Mouse (Mus musculus): ENCODE measurements at regions not wholly inside any gene's neighbourhood (a gene's known extent, or its start where the extent isn't known, plus 50 kb on each side); places are given as distances from the start of the nearest gene placed in this dataset.

DNA sequence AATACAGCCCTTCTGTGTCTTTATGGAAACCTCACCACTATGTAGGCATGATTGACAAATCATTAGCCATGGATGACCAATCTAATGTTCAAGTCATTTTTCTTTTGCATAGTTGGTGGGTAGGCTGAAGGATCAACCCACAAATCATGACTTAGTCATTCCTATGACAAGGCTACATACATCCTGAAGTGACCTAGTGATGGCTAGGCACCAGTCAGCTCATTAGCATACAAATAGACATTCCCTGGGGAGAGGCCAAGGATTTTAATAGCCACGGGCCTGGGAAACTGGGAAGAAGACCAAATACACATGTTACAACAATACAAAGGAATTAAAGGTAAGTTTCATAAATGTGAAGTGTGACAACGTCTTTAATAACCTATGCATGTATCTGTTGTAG lies 231.1 kb upstream of the Arglu1 start:
- peak; percentile 3 for DNase-seq (ENCODE audit: low read depth, low spot score)

DNA sequence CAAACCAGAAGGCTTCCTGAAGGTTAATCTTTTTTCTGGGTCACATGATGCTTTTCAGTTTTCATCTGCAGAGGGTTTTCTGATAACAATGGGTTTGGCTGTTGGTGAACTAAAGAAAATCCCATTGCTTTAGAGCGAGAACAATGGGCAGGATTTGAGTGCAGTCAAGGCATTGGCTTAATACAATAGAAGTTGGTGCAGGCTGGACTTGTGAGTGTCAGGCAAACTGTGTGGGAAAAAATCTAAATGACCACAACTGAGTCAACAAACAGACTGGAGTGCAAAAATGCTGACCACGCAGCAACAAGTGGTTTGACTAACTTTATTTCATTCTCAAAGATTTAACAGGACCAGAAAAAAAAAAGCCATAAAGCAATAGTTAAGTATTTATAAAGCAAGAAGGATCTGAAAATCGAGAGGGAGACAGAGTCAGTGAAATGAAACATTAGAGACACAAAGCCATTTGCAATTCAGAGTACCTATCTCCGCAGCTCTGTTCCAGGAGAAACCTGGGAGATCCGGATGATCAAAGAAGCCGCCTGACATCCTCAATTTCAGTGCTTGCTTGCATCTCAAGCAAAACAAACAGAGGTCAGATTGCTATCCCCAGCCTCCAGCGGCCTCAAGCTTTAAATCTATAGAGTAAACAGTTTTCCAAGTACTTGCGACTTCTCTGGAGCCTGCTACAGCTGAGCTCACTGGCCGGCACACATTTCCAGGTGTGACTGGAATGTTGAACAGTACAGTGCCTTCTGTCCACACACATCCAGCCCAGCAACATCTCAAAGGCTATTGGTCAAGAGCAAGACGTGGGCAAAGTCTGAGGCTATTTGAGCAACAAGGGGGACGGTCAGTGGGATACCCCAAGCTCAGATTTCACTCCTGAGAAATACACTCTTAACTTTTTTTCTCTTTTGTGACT lies 229.5 kb upstream of the Arglu1 start:
- DNase-seq (ENCODE audit: low read depth, low spot score) = peak; percentile 7

DNA sequence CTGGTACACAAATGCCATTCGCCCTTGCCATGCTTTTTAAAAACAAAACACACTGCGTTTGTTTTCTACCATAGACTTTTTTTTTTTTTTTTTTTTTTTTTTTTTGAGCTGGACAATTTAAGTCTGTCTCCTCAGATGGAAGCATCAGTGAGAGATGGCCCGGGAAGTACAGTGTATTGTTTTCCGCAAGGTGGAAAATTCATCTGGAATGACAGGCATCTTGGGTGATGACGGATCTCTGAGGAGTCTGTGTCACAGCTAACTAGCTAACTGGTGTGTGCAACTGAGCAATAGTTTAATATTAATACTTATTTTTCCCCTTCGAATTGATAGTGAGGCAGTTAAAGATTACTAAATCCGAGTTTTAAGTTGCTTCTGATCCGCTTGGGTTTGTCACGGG lies 228.7 kb upstream of the Arglu1 start:
- no peak for DNase-seq (ENCODE audit: low read depth, low spot score)

DNA sequence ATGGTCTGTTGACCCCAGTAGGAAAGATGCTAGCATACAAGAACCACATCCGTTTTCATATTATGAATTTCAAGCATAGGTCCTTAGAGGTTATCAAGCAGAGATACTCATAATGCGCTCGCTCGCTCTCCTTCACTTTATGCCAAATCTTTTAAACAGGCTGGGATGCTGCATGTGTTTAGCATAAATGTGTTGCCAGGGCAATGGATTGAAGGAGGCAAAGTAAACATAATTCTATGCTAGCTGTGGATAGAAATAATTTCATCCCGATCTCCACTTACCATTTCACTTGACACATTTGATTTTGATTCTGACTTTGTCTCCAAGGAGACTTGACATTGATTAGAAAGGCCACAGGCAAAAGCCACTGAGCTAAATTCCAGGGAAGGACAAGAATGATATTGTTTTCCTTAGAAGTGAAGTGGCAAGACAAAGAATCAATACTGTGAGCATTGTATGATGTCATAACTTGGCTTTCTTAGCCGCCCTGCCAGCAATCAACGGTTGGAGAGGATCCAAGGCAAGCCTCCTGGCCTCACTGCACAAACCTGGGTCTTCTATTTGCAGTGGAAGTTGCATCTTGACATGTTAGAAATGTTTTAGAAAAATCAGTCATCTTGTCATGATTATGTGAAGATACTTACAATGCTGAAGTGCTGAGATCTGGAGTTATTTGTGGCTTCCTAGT lies 217.3 kb upstream of the Arglu1 start:
- no peak for DNase-seq (ENCODE audit: low read depth, low spot score)

DNA sequence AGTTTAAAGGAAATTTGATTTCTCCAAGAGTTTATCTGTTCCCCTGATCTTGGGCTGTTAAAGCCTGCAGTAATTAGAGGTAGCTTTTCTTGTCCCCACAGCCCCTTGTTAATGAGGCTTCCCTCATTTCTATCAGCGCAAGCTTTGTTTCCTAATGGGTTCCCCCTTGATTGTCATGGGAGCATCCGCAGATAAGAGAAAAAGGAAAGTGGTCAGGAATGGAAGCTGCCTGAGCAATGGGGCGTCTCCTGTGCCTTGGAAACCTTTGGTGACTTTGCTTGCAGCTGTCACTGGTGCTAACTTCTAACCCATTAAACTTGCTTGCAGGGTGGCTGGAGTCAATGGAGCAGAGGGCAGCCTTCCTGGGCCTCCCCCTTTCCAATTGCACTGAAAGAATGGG lies 202.7 kb upstream of the Arglu1 start:
- no peak for DNase-seq (ENCODE audit: low read depth, low spot score)

DNA sequence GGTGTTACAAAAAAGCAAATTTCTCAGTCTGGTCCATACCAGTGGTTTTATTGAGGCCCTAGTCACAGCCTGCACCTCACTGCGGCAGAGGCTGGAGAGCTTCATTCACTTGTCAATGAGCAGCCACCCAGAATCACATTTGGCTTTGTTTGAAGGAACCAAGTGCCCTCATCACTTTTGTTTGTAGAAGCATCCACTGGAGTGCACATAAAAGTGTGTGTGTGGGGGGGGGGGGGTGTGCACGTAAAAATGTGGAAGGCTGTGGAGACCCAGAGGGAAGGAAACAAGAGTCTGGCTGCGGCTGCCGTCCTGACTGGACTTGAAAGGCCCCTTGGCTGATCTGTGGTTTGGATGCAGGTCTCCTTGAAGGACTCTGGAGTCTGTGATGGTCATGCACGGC lies 187.0 kb upstream of the Arglu1 start:
- DNase-seq (ENCODE audit: low read depth, low spot score) = no peak

DNA sequence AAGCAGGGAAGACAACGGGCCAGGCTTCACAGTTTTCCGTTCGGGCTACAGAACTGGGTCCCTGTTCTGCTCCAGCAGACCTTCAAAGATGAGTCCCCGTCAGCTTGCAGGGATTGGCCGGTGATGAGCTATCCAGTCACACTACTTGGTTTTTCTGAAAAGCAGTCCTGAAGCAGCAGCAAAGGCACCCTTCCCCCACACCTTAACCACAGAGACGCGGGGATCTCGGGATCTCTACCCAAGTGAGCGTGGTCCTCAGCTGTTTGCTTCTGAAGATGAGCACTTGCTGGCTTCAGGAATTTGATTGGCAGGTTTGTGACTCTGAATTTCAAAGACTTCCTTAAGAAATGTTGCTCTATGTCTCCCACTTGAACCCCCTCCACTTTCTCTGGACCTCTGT lies 186.6 kb upstream of the Arglu1 start:
- no peak for DNase-seq (ENCODE audit: low read depth, low spot score)

DNA sequence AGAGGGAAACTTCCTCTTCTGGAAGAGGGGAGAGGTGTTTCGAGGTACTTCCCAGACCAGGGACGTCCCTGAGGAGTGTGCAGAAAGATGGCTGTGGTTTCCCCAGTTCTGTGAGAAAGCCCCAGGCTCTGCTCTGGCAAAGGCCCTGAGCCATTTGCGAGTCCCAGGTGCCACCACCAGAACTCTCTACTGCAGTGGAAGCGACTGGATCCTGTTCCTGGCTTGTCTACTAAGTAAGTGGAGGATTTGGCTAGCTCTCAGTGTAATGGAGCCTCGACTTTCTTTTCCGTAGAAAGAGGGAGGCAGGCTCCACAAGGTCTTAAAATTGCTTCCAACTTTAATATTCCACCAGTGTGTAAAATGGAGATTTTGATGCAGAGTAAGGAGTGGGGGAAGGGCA lies 186.1 kb upstream of the Arglu1 start:
- DNase-seq (ENCODE audit: low read depth, low spot score) = no peak

DNA sequence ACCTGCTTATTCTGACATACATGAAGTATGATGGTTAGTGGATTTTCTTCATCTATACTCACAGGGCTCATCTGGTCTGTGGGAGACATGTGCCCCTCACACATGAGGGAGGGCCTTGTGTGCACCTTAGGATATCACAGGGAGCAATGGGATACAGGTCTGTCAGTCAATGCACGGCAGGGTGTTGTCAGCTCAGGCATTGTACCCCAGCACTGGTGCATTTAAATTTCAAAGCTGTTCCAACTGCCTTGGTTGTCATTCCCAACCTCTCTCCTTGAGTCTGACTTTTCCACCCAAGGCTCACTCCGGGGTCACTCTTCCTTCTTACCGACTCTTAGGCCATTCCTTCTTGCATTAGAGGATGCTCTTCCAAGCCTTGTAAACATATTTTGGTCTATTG lies 181.6 kb upstream of the Arglu1 start:
- DNase-seq (ENCODE audit: low read depth, low spot score) = no peak

DNA sequence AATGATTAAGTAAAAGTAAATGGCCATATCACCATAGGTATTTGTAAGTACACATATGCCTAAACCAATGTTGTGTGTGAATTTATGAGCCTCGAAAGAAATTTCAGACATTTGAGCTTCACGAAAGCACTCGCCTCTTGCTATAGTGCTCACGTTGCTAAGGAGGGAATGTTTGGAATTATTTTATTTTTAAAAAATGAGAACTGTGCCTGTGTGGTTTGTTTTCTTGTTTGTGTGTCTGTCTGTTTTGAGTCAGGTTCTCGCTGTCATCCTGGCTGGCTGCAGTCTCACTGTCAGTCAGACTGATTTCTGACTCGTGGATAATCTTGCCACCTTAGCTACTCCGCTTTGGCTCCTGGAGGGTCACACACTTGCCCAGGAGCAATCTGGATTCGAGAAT lies 180.7 kb upstream of the Arglu1 start:
- DNase-seq (ENCODE audit: low read depth, low spot score) = no peak

DNA sequence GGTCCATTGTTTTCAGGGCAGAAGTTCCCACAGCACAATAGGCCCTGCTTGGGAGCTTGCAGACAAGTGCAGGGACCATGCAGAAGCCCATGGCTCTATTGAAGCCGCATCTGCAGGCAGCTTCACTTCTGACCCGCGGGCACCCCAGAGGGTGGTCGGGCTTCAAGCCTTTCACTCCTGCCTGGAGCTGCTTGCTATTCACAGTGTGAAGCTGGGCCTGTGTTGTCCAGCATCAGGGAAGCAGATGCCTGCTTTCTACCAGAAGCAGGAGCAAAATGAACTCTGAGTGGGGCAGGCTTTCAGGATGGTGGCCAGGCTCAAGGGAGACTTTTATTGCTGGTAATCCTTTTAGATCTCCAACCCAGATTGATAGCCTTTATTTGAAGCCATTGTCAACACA lies 180.2 kb upstream of the Arglu1 start:
- no peak for DNase-seq (ENCODE audit: low read depth, low spot score)

DNA sequence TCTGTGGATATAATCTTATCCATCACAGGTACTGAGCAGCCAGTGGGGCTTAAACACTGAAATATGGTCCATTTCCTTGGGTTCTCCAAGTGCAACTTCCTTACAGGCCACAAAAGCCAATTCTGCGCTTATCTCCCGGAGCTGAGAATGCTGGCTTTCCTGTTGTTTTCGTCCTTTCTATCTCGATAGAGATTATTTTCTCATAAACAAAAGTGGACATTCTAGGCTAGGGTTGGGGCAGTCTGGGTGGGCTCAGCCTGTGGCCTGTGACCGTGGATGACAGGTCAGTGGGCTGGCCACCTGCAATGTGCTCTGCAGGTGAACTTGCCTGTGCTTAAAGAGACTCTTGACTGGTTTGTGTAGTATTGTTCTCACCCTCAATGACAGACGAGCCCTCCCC lies 179.0 kb upstream of the Arglu1 start:
- no peak for DNase-seq (ENCODE audit: low read depth, low spot score)

DNA sequence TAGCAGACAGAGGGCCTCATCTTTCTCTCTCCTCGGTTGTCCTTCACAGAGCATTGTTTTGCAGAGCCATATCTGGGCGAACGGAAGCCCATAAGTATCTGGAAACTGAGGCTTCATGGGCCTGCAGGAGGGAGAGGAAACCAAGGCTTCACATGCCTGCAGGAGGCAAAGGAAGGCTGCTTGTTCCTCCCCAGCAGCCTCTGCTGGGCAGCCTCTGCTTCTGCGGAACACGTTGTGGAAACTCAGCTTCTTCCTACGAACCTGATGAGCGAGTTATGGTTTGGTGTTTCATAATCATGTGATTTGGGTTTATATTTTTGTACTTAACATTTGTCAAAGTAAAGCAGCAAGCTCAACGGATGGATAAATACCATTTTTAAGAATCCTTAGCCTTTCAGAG lies 177.6 kb upstream of the Arglu1 start:
- DNase-seq (ENCODE audit: low read depth, low spot score) = no peak

DNA sequence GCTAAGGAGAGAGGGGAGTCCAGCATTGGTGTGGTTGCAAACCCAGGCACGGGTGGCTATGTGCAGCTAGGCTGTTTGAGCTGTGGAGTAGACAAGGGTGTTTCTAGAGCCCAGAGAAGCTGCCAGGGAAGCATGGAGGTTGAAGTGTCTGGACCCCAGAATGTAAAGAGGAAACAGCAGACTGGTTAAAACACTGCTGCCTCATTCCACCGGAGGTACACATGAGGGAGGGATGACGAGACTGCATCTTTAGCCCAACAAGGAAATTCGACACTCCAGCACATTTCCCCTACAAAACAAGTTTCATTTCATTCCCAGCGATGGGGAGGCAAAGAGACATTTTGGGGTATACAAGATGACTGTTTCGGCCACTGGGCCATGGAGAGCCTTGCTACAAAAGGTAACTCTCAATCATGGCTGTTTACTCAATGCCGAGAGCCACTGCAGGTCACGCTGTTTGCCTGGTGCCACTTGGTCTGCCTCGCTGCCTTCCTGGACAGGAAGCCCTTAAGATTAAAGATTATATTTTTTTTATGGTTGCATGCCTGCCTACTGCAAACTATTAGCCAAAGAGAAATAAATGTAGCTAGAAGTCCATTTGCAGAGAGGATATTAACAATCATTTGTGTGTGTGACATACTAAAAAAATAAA lies 176.9 kb upstream of the Arglu1 start:
- no peak for DNase-seq (ENCODE audit: low read depth, low spot score)

DNA sequence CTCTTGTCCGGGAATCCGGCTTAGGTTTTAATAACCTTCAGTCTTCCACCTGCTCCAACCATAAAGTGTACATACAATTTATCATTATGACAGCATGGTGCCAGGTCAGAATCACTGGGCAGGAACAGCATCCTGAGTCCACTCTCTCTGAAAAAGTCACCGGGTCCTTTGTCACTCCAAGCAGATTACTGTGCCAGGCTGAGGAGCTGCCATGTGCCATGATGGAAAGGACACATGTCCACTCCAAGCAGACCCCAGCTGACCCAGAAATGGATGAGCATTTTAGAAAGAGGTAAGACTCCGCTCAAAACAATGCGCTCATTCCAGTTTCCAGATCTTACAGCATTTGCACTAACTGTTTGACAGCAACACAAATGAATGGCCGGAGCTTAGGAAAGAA lies 172.4 kb upstream of the Arglu1 start:
- DNase-seq (ENCODE audit: low read depth, low spot score) = no peak

DNA sequence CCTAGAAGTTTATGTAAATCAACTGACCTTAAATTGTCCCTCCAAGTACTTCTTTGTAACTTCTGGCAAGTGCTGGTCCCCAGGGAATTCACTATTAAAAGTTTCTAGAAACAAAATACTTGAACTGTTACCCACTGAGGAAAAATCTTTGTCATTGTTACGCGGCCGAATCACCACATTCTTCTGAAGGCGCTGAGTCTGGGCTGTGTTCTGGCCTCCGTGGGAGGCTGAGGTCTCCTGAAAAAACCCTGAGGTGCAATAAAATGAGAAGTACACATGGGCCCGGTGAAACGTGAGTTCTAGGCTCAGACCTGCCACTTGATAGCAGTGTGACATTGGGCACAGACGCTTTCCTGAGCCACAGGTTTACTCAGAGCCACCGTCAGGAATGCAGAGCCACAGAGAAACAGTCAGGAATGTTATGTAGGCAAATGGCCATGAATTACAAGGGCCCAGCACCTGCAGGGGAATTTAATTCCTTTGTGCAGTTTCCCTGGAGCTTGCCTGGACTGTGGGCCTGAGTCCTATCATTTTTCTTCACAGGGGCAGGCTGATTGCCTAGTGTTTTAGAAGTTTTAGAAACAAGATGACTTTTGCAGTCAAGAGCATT lies 171.1 kb upstream of the Arglu1 start:
- DNase-seq (ENCODE audit: low read depth, low spot score) = no peak

DNA sequence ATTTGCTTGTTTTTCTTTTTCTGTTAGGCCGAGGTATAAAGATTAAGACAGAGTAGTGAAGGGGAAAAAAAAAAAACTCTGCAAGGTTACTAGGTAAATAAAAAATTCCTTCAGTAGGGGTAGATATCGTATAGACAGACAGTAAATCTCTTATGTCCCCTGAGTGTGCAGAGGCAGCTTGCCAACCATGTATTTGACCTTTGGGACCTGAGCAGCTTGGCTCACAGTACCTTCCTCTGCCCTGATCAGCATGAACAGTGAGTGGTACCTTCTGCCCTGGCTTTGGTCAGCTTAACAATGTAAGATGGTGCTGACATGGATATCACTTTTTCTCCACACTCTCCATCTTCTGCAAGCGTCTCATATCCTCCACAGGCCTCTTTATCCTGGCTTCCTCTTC lies 168.3 kb upstream of the Arglu1 start:
- DNase-seq (ENCODE audit: low read depth, low spot score) = no peak

DNA sequence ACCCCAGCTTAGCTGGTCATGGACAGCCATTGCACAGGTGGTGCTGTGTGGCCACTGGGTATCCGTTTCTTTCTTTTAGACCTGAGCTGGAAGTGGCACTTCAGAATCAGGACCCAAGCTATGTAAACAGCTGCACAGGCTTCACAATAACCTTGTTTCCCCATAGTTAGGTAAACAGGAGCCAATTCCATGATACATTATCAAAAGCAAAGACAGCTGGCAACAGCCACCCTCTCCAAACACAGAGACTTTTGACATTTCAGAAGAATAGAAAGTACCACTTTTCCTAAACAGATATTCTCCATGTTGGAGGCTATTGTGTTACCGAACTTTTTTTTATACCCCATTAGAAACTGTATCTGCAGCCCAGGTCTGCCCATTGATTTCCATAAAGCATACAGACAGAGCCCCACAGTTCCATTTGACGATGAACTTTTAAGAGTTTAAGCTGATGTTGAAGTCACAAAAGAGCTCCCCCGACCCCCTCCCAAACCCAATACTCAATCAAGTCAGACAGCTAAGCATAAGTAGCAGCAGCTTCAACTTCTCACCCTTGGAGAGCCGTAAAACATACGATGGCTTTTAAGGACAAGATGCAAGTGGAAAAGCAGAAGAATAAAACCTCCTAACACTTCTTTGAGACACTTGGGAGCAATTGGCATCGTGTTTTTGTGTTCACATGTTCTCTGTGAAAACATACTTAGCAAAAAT lies 162.5 kb upstream of the Arglu1 start:
- no peak for DNase-seq (ENCODE audit: low read depth, low spot score)

DNA sequence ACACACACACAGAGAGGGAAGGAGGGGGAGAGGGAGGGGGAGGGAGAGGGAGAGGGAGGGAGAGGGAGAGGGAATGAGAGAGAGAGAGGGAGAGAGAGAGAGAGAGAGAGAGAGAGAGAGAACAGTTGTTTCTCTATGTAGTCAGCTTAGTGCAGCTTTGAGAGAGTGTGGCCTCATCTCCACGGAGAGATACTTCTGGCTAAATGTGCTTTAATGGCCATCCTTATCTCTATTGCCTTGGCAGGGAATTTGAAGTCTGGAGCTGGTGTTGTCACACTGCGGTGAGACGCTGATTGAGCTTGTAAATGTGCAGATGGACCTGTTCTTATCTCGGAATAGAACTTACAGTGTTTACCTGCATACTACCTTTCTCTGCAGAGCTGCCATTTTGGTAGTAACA lies 160.9 kb upstream of the Arglu1 start:
- no peak for DNase-seq (ENCODE audit: low read depth, low spot score)

DNA sequence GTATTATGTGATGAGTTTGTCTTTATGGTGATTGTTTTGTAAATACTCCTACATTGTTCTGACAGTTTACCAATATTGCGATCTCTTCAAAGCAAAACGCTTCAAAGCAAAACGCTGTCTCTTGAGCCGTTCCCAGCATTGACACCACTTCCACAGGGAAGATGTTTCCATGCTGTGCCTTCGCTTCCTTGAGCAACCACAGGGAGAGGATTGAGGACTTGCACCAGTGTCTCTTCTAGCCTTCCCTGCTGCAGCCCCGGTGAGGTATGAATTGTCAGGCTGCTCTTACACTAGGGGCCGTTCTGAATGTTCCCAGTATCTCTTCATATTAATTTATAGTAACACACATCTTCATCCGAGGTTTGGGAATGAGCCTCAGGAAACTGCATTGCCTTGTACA lies 160.4 kb upstream of the Arglu1 start:
- no peak for DNase-seq (ENCODE audit: low read depth, low spot score)

DNA sequence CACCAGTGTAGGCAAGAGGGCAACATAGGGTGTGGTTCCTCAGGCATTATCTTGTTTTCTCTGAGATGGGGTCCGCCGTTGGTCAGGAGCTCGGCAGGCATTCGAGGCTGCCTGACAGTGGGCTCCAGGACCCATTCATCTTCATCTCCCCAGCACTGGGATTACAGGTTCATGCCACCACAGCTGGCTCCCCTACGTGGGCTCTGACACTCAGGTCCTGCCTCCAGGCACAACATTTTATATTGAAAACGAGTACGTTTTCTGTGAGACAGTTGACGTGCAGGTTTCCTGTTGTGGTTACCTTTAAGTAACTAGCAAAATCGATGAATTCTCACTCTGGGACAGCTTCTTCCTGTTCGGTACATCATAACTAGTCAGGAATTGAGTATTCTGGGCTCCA lies 157.3 kb upstream of the Arglu1 start:
- DNase-seq (ENCODE audit: low read depth, low spot score) = no peak

DNA sequence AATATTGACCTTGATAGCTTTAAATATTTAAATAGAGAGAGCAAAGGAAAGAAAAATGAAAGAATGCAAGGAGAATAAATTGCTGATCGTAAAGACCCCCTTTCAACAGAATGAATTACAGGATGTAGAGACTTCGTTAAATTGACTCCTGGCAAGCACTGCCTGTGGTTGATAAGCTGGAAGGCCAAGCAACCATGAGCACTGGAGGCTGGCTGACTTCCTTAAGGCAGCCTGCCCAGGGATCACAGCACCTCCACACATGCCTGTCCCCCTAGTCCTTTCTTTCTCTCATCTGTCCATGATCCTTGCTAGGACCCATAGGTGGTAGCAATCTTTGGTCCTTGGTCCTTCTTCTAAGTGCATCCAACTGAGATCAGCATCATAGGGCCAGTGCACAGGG lies 152.0 kb upstream of the Arglu1 start:
- DNase-seq (ENCODE audit: low read depth, low spot score) = no peak

Measured in skeletal muscle tissue, adult 2 months (tissue).